Mouse (Mus musculus) erythroid progenitor cell, adult 5-6 weeks (primary cell): ENCODE data around the gene Lin7b. TPM values are rescaled to one million over a fixed set of nuclear protein-coding genes. Genes with fewer than 3 reads are reported as not detected.

Source experiments
- ATAC-seq: replicated peaks from 2 replicates; pipeline ENCODE4 v1.8.0; 2016; ENCODE audit warnings: moderate number of reproducible peaks, mild to moderate bottlenecking, moderate TSS enrichment, inconsistent platforms; ENCODE audit not compliant: poor library complexity, low FRiP score, severe bottlenecking
- total RNA-seq, 2 experiments: library from RNA; stranded (forward) in 1 of 2; stranded (reverse) in 1 of 2; fragments of 150-400 nt in 1 of 2; fragments of 186-747, 209-891 nt in 1 of 2; gene quantifications; 2 replicates each; pipeline versions ENCODE4 v1.2.3 to v1.2.4; 2015 to 2017; ENCODE audit warnings: low replicate concordance in 2 of 2

Gene Lin7b
- not detected in 2 replicates for total RNA-seq (2015; ENCODE audit: low replicate concordance)
- not detected in 2 replicates for total RNA-seq (2017; ENCODE audit: low replicate concordance)

DNA sequence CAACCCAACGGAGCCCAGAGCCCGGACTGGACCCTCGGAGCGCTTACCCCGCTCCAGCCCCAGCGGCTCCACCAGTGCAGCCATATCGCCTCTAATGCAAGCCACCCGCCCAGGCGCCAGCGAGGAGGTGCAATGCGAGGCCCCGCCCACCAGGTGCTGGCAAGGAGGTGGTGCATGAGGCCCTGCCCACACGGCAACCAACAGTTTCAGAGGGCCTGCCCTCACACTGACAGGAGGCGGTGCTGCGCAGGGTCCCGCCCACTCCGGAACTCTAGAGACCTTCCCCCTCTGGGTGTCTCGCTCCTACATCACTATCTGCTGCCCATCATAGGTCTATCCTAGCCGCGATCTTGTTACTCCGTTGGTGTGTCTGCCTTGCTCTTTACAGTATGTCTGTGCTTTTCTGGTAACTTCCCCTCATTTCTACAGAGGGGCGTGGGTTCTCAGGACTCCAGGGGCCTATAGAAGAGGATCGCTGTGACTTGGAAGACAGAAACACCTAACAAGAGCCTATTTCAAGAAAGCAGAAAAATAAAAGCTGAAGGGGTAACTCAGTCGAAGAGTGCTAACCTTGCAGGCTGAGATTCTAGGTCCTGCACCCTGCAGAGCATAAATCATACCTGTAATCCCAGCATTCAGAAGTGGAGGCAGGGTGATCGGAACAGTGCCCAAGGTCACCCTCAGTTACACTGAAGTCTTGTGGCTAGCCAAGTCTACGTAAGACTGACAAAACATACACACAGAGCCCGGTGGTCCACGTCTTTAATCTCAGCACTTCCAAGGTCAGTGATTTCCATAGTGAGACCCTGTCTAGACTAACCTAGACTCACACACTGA, at the start of gene Lin7b:
Gene Lin7b (minus strand): TSS at position 109 of the 837 bp plus-strand sequence.
- peak; percentile 61 for ATAC-seq

DNA sequence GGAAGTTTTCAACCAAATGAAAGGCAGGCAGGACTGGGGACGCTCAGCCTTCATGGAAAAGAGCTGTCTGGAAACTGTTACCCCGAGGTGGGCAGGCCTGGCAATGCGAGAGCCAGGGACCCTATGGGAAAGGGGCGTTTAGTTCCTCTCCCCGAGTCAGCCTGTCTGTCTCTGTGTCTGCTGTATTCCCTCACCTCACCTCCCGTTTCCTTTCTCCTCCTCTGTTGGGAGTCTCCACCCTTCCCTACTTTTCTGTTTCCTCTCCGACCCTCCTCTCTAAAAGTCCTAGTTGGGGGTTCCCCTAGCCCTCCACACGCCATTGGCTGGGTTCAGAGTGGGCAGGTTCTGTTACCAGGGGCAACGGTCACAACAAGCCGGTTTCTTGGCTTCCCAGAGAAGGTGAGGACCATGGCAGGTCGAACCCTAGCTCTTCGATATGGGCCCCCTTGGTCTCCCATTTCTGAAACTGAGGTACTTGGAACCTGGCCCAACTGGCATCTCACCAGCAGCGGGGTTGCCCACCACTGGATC, 47.6 kb upstream of the Lin7b start:
- ATAC-seq, result no peak

DNA sequence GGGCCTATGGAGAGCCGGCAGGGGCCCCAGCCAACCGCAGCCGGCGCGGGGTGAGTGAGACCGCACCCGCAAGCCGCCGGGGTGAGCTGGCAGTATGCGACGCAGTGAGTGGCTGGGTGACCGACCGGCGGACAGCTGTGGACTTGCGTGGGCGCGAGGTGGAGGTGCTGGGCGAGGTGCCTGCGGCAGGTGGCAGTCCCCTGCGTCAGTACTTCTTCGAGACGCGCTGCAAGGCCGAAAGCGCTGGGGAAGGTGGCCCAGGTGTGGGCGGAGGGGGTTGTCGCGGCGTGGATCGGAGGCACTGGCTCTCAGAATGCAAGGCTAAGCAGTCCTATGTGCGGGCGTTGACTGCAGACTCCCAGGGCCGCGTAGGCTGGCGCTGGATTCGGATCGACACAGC, 45.3 kb upstream of the Lin7b start:
- ATAC-seq, result no peak

DNA sequence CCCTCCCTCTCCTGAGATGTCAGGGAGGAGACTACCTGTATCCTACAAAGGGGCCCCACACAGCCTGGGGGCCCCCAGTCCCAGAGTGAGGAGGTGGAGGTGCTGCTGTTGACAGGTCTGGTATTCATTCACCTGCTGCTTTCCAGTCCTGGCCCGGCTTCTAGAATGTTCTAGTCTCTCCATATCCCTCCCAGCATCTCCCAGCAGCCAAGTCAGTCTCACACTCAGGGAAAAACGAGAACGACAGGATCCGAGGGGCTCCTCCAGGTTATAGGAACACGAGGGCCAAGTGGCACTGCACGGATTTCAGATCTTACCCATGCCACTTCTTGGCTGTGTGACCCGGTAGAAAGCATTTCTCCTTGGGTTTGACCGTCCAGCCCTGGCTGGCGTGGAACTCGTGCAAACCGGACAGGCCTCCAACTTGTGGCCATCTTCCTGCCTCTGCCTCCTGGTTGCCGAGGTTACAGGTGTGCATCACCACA, 44.4 kb upstream of the Lin7b start:
- no peak for ATAC-seq

DNA sequence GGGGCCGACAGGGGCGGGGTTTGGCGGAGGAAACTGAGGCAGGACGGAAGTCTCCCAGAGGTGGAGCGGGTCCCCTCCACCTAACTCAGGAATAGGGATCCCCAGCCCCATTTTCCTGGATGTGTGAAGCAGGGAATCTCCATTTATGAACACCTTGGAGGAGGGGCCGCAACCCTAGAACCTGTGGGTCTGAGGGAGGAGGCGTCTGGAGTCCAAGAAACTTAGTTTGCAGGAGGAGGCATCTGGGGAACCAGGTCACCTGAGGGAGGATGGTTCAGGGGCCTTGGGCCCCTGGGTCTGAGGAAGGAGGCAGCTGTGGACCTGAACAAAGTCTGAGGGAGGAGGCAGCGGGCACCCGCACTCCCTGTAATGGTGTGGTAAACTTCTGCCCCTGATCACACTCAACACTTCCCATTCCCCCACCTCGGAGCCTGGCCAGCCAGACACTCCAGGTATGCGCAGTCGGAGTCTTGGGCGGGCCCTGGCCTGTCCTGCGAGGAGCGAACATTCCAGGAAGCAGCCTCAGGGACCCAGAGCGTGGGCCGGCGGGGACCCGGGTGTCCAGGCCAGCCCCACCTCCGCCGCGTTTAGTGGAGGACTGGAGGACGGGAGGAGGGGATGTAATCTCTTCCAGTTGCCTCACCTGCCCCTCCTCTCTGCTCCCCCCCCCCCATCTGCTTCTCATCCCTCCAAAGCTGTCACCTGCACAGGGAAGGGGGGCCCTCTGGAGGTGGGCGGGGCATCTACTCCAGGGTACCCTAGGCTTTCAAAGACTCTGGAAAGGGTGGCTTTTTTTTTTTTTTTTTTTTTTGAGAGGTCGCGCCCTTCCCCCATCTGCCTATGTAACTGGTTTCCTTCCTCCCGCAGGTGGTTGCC, 43.7 kb upstream of the Lin7b start:
- 0 out of 2 replicates have a peak, but pooled peaks have one; percentile 23 for ATAC-seq

DNA sequence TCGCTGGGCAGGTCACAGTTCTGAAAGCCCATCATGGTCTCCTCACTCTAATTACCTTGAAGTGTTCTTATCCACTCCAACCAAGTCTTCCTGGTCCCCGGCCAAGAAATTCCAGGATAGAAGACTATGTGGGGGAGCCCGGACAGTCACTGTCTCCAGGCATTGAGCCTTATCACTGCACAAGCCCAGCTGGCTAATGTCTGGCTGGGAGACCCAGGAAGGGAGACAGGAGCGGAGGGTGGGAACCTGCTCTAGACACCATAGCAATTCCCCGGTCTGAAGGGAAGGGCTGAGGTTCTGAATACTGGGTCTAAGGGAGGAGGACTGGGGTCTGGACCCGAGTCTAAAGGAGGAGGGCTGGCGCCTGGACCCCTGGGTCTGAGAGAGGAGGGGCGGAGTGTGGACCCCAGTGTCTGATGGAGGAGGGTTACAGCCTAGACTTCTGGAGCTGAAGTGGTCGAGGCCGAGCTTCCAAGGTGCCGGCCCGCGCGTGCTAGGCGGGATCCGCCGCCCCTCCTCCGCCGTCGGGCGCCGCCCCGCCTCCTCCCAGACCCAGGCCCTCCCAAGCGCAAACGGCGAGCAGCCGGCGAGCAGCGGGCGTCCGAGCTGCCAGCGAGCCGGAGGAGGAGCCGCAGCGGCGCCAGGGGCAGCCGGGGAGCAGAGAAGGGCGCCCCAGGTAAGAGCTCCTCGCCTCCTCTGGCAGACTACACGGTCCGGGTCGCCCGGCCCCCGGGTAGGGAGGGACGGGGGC, 42.9 kb upstream of the Lin7b start, which contains the start of gene Ntf5:
Gene Ntf5 (plus strand): TSS at position 583 of the 751 bp plus-strand sequence.
- no peak for ATAC-seq

DNA sequence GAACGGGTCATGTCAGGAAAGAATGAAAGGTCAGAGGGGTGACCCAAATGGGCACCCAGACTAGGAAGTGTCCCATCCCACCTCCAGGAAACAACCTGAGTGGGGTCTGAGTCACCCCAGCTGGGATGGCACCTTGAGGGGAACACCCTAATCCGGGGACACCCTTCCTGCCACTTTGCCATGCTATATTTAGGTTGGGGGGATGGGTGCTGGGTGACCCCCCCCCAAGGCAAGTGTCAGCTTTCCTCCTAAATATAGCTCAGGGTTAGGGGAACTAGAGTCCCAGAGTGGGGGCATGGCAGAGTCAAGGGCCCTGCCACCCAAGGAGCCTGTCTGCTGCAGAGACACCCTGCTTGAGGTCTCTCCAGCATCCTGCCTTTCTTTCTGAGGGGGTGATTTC, 42.0 kb upstream of the Lin7b start:
- no peak for ATAC-seq

DNA sequence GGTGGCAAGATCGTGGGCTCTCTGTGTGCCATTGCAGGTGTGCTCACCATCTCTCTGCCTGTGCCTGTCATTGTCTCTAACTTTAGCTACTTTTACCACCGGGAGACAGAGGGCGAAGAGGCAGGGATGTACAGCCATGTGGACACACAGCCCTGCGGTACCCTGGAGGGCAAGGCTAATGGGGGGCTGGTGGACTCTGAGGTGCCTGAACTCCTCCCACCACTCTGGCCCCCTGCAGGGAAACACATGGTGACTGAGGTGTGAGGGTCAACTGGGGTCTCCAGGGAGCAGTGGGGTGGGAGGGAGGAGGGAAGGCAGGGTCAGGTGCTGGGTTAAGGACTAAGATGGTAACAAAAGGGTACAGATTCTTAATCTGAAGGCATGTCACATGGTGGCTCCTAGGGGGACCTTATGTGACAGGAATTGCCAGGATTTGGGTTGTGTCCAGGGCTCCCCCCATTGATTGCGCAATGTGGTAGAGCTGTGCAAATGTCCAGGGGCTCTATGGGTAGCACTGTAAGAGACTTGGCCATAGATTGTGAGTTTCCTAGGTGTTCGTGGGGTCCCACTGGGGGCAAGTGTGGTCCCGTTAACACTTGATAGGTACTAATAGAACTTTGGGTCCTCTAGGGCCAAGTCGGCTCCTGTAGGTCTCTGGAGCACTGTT, 39.2 kb upstream of the Lin7b start:
- no peak for ATAC-seq

DNA sequence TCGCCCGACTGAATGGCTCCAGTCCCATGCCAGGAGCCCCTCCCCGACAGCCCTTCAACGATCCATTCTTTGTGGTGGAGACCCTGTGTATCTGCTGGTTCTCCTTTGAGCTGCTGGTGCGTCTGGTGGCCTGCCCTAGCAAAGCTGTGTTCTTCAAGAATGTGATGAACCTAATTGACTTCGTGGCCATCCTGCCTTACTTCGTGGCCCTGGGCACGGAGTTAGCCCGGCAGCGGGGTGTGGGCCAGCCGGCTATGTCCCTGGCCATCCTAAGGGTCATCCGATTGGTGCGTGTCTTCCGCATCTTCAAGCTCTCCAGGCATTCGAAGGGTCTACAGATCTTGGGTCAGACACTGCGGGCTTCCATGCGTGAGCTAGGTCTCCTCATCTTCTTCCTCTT, 38.6 kb upstream of the Lin7b start:
- ATAC-seq, result no peak

DNA sequence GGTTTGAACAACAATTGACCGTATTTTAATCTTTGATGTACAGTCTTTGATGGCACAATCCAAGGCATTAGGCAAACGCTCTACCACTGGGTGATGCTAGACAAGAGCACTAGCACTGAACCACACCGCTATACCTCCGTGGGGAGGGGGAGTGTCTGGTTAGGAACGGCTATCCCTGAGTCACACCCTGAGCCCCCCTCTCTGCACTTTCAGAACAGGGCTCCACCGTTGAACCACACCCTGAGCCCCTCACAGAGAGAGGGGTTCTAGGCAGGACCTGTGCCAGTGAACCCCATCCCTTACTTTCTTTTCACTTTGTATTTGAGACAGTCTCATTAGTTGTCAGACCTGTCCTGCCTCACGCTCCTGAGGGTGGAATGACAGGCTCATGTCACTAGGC, 38.0 kb upstream of the Lin7b start:
- ATAC-seq, result no peak

DNA sequence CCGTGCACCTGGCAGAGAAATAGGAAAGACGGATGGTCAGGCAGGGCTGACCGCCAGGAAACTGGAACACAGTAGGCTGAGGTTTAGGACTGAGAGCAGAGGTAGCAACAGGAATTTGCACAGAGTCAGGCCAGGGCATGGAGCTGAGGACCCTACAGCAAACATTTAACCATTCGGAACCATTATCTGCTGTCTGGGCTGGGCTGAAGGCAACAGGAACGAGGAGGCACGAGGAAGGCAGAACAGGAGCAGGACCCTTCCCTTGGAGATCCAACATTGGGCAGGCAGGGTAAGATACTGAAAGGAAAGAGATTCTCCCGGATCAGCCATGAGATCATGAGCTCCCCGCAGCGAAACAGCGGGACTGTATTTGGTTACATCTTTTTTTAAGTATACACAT, 37.5 kb upstream of the Lin7b start:
- ATAC-seq, result no peak

DNA sequence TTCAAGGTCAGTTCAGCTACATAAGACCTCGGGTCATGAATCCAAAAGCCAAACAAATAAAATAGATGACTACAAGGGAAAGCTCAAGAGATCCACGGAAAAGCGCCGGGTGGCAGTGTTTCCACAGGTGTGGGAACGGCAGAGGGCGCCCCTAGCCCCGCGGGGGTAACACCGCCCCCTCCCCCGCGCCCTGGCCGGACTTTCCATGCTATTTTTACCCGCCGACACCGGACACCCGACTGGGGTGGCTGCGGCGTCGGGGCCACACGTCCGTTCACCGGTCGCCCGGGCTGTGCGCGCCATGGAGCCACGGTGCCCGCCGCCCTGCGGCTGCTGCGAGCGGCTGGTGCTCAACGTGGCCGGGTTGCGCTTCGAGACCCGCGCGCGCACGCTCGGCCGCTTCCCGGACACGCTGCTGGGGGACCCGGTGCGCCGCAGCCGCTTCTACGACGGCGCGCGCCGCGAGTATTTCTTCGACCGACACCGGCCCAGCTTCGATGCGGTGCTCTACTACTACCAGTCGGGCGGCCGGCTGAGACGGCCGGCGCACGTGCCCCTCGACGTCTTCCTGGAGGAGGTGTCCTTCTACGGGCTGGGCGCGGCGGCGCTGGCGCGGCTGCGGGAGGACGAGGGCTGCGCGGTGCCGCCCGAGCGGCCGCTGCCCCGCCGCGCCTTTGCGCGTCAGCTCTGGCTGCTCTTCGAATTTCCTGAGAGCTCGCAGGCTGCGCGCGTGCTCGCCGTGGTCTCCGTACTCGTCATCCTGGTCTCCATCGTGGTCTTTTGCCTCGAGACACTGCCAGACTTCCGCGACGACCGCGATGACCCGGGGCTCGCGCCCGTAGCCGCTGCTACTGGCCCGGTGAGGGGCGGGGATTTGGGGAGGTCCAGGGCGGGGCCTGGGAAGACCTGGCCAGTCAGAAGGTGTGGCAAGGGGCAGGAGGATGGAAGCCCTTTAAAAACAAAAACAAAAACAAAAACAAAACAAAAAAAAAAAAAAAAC, 36.1 kb upstream of the Lin7b start:
- no peak for ATAC-seq

DNA sequence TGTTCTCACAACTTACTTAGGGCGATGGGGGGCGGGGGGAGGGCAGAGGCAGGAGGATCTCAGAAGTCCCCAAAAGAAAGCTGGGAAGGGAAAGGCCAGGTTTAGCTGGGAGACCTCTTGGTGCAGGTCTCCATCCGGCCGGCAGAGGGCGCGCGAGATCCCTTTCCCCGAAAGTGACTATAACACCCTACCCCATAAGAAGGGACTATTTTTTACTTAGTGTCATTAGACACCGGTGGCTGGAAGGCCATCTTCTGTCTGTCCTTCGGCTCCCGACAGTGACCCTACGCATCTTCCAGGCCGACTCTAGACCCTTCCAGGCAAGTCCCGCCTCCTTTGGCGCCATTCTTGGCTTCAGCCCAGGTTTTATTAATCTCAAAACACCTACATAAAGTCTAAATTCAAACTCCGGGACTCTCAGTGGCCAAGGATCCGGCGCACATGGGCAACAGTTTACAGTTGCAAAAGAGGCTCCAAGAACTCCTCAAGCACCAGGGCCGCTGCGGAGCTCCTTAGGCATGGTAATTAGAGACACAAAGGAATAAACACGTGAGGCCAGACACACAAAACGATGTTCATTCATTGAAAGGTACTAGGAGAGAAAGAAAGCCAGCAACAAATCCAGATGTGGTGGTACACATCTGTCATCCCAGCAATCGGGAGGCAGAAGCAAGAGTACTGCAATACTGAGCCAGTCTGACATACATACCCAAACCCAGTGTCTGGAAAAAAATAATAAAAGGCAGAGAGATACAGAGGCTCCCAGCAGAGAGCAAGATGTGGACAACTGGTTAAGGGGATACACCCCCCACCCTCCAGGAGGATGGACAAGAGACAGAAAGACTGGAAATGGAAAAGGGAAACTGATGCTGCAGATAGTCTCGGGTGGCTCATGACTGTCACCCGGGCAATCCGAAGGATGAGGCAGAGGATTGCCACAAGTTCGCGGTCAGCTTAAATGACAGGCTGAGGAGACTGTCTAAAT, 35.0 kb upstream of the Lin7b start, which contains the start of gene Kcna7:
Gene Kcna7 (plus strand): TSS at position 563 of the 985 bp plus-strand sequence.
- ATAC-seq, result peak; percentile 80

DNA sequence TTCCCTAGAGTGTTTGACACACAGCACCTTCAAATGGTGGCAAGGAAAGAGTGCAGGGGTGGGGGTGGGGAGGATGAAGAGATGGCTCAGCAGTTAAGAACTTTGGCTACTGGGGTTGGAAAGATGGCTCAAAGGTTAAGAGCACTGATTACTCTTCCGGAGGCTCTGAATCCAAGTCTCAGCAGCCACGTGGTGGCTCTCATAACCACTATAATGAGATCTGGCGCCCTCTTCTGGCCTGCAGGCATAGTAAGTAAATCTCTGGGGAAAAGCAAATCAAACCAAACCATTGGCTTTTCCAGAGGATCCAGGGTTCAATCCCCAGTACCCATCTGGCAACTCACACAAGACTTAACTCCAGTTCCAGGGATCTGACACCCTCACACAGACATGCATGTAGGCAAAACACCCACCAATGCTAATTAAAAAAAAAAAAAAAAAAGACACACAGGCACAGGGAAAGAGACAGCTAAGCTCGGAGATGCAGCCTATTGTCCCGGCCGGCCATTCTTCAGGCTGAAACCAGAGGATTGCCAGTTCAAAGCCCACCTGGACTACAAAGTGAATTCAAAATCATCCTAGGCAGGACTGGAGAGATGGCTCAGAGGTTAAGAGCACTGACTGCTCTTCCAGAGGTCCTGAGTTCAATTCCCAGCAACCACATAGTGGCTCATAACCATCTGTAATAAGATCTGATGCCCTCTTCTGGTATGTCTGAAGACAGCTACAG, 33.3 kb upstream of the Lin7b start:
- 0 out of 2 replicates have a peak, but pooled peaks have one; percentile 32 for ATAC-seq

DNA sequence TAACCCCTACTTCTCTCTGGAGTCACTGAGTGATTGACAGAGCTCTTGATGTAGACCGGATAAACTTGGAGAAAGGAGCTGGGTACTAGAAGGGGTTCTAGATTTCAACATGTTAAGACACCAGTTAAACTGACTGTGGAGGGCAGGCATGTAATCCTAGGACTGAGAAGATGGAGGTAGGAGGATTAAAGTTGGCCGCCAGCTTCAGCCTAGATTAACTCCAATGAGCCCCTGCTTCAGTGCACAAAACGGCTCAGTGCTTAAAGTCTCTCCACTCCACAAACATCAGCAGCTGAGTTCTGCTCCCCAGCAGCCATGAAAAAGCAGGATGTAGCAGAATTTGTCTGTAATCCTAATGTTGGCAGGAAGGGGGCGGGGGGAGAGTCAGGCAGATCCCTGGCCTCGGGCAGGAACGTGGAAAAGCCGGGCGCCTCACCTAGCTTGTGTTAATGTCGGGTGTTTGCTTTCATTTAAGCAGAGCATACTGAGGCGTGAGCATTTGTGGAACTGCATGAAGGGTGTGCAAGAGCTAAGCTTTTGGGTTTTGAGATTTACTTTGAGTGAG, 31.2 kb upstream of the Lin7b start:
- ATAC-seq, result no peak

DNA sequence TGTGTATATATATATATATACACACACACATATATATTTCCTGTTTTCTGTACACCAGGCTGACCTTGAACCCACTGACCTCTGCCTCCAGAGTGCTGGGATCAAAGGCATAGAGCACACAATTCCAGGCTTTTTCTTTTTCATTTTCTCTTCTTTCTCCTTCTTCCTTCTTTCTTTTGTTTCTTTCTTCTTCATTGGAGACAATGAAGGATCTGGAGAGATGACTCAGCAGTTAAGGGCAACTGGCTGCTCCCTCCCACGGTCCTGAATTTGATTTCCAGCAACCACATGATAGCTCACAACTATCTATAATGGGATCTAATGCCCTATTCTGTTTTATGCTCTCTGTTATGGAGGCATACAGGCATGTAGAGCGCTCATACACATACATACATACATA, 26.4 kb upstream of the Lin7b start:
- ATAC-seq, result no peak
